Mouse (Mus musculus) adrenal gland, postnatal 4 days (tissue): Measurements from ENCODE around the gene Ush1g. TPM values are rescaled to one million over a fixed set of nuclear protein-coding genes. Genes with fewer than 3 reads are reported as not detected.

Experiments
- DNase-seq, 2 experiments: peaks; one replicate each; pipeline ENCODE4 v3.0.0; 2021 to 2022; ENCODE audit warnings: low spot score in 2 of 2, mixed read lengths in 2 of 2
- long read RNA-seq, 2 experiments: library from polyadenylated mRNA; stranded (forward); transcript quantifications; one replicate each; pipeline ENCODE4 v2.0.0; 2021
- total RNA-seq, 2 experiments: library from RNA; stranded (reverse); gene quantifications; 2 replicates each; pipeline ENCODE4 v1.2.3; 2021

The Ush1g gene
- total RNA-seq = under 1 TPM; 0.73 to 0.84 TPM
- long read RNA-seq, experiment 1 = 0 reads
- long read RNA-seq, experiment 2, partial matches to known transcripts = 0 of 1 reads
- long read RNA-seq, experiment 2, other reads (novel, unspliced or antisense) = 0 of 1 reads

GRCm38 (mm10) chr11:115321906-115322693 lies at the start of gene Ush1g:
Ush1g (minus strand) TSS chr11:115322041.
- DNase-seq = peak; percentile 34 to 43

- no peak for DNase-seq
Measured at GRCm38 (mm10) chr11:115371354-115371753, 49.5 kb upstream of the Ush1g start.

GRCm38 (mm10) chr11:115370368-115370767 lies 48.5 kb upstream of the Ush1g start:
- DNase-seq = no peak

GRCm38 (mm10) chr11:115367395-115367944 lies 45.6 kb upstream of the Ush1g start, which contains the start of gene Hid1:
Hid1 (minus strand) TSS chr11:115367756.
- peak; percentile 57 to 66 for DNase-seq

- no peak for DNase-seq
Measured at GRCm38 (mm10) chr11:115366706-115367394, 45.0 kb upstream of the Ush1g start.

- no peak for DNase-seq
Measured at GRCm38 (mm10) chr11:115366039-115366705, 44.3 kb upstream of the Ush1g start.

- no peak for DNase-seq
Measured at GRCm38 (mm10) chr11:115364136-115364535, 42.3 kb upstream of the Ush1g start.

GRCm38 (mm10) chr11:115359726-115360125 lies 37.9 kb upstream of the Ush1g start:
- no peak for DNase-seq

GRCm38 (mm10) chr11:115359293-115359692 lies 37.5 kb upstream of the Ush1g start:
- no peak for DNase-seq

- peak in 1 of 2 experiments; percentile 60 for DNase-seq
Measured at GRCm38 (mm10) chr11:115358468-115358867, 36.6 kb upstream of the Ush1g start.

- DNase-seq = peak; percentile 44 to 46
Measured at GRCm38 (mm10) chr11:115354183-115354582, 32.3 kb upstream of the Ush1g start.

- no peak for DNase-seq
Measured at GRCm38 (mm10) chr11:115353375-115353774, 31.5 kb upstream of the Ush1g start.

- no peak for DNase-seq
Measured at GRCm38 (mm10) chr11:115349976-115350375, 28.1 kb upstream of the Ush1g start.

GRCm38 (mm10) chr11:115348681-115349248 lies 26.9 kb upstream of the Ush1g start:
- no peak for DNase-seq

GRCm38 (mm10) chr11:115345515-115345914 lies 23.7 kb upstream of the Ush1g start:
- DNase-seq = no peak

- no peak for DNase-seq
Measured at GRCm38 (mm10) chr11:115344967-115345366, 23.1 kb upstream of the Ush1g start.

GRCm38 (mm10) chr11:115341866-115342265 lies 20.0 kb upstream of the Ush1g start:
- no peak for DNase-seq

- no peak for DNase-seq
Measured at GRCm38 (mm10) chr11:115341246-115341645, 19.4 kb upstream of the Ush1g start.

- DNase-seq = no peak
Measured at GRCm38 (mm10) chr11:115337826-115338225, 16.0 kb upstream of the Ush1g start.

GRCm38 (mm10) chr11:115337350-115337749 lies 15.5 kb upstream of the Ush1g start:
- no peak for DNase-seq

- no peak for DNase-seq
Measured at GRCm38 (mm10) chr11:115336115-115336514, 14.3 kb upstream of the Ush1g start.
